Mouse (Mus musculus) small intestine, adult 2 months (tissue): Measurements from ENCODE around the gene Astl. TPM values are rescaled to one million over a fixed set of nuclear protein-coding genes. Genes with fewer than 3 reads are reported as not detected.

ENCODE experiments used
- H3K27ac ChIP-seq: fragments of 200-500 bp; 2 replicates; pipeline ENCODE4 v1.5.1; 2012; ENCODE audit warnings: low read depth, low read length, control low read depth, inconsistent platforms; ENCODE audit not compliant: insufficient read depth
- H3K27me3 ChIP-seq: fragments of 200-500 bp; 2 replicates; pipeline ENCODE4 v1.6.1; 2012; ENCODE audit warnings: mild to moderate bottlenecking, moderate library complexity, low read length, inconsistent platforms; ENCODE audit not compliant: control insufficient read depth, insufficient read depth
- H3K36me3 ChIP-seq: fragments of 200-500 bp; 2 replicates; pipeline ENCODE4 v1.6.1; 2012; ENCODE audit warnings: mild to moderate bottlenecking, low read length, control low read depth, inconsistent platforms; ENCODE audit not compliant: control insufficient read depth, insufficient read depth
- H3K4me1 ChIP-seq: fragments of 200-500 bp; 2 replicates; pipeline ENCODE4 v1.6.1; 2012; ENCODE audit warnings: low read length, inconsistent platforms, mixed read lengths; ENCODE audit not compliant: control insufficient read depth, insufficient read depth, insufficient read length
- H3K4me3 ChIP-seq: fragments of 200-500 bp; 2 replicates; pipeline ENCODE4 v1.5.1; 2012; ENCODE audit warnings: low read depth, mild to moderate bottlenecking, control low read depth, inconsistent platforms, low read length, moderate library complexity
- CTCF ChIP-seq: fragments of 200-500 bp; IDR thresholded peaks from 2 replicates; pipeline ENCODE4 v1.5.1; 2012; ENCODE audit warnings: low read depth, mild to moderate bottlenecking, control low read depth, inconsistent platforms, low read length, moderate library complexity, mixed read lengths; ENCODE audit not compliant: insufficient replicate concordance, insufficient read length; ENCODE audit errors: extremely low read depth
- POLR2A ChIP-seq: fragments of 200-500 bp; IDR thresholded peaks from 2 replicates; pipeline ENCODE4 v1.6.1; 2012; ENCODE audit warnings: low read depth, mild to moderate bottlenecking, control low read depth, inconsistent platforms, low read length, moderate library complexity
- WGBS: fragments of 180-500 bp; shearing (Covaris S2); methylation state at CpG from one replicate; pipeline ENCODE4 v1.1.7; 2018; 5-methylcytosine and 5-hydroxymethylcytosine counted together
- polyA plus RNA-seq: library from polyadenylated mRNA; depleted of rRNA; stranded (reverse); fragments of >200 nt; gene quantifications from 2 replicates; pipeline ENCODE4 v1.2.3, GENCODE M21; 2012

Astl gene
- polyA plus RNA-seq, 1 experiment = not detected

DNA sequence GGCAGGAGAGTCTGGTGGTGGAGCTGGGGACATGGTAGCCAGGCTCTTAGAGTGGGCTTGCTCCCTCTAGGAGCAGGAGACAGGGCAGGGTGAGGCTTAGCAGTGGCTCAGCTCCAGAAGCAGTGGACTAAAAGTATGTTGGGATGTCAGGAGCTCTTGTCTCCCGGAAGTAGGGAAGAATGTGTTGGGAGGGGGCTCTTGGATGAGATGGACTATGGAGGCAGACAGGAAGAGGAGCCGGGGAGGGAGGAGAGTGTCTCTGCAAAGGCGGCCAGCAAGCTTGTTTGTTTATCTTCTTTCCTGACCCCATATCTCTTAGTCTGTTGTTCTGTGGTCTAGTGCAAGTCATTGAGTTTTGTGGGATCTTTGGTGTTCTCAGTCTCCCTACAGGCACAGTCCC lies 36.6 kb downstream of the Astl start:
- Histone ChIP-seq H3K36me3 (no peaks in the 10 kb centered on the region), H3K4me3 (no peak overlapping the region), H3K4me1 (no peaks in the 10 kb centered on the region; the same call in 1 of the 2 replicates), H3K27ac (no peak overlapping the region), H3K27me3 (no peaks in the 10 kb centered on the region)
- 46% methylated on average over 3 of the region's 3 CpGs for WGBS
- no peak for TF ChIP-seq POLR2A
- TF ChIP-seq CTCF = no peak

DNA sequence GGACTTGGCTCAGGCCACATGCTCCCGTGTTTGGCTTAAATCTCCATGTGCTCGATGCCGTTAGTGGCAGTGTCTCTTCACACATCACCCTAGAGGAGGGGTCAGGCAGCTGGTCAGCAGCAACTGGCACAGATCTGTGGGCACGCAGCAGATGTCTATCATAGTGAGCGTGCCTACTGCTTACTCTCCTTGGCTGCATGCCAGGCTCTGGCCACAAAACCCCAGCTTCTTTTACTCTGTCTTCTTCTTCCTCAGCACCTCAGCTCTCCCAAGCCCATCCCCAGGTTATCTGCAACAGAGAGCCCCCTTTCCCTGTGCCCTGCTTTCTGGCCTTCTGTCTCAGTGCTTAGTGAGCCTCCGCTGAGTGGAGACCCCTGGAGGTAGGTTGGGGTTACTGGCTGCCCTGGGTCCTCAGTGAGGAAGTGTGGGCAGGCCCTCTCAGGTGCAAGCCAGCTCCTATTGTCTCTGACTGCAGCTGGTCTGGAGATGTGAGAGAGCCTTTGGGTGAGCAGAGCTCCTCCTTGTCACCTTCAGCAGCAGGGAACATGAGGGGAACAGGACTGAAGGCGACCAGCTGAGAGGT lies 37.4 kb downstream of the Astl start:
- 44% methylated on average over 7 of the region's 7 CpGs for WGBS
- no peak for TF ChIP-seq POLR2A
- no peak for TF ChIP-seq CTCF
- H3K4me3 ChIP-seq = no peak overlapping the region
- no peaks in the 10 kb centered on the region for H3K27me3 ChIP-seq
- no peak overlapping the region for H3K27ac ChIP-seq
- H3K36me3 ChIP-seq = no peaks in the 10 kb centered on the region
- H3K4me1 ChIP-seq = no peaks in the 10 kb centered on the region; the same call in 1 of the 2 replicates

GRCm38 (mm10) chr2:127376423-127377051 lies 38.1 kb downstream of the Astl start:
- Histone ChIP-seq H3K36me3 (no peaks in the 10 kb centered on the region), H3K4me1 (no peaks in the 10 kb centered on the region; the same call in 1 of the 2 replicates), H3K27ac (no peak overlapping the region), H3K27me3 (no peaks in the 10 kb centered on the region), H3K4me3 (no peak overlapping the region)
- TF ChIP-seq POLR2A = no peak
- TF ChIP-seq CTCF = no peak
- WGBS = 79% methylated on average over 6 of the region's 6 CpGs

DNA sequence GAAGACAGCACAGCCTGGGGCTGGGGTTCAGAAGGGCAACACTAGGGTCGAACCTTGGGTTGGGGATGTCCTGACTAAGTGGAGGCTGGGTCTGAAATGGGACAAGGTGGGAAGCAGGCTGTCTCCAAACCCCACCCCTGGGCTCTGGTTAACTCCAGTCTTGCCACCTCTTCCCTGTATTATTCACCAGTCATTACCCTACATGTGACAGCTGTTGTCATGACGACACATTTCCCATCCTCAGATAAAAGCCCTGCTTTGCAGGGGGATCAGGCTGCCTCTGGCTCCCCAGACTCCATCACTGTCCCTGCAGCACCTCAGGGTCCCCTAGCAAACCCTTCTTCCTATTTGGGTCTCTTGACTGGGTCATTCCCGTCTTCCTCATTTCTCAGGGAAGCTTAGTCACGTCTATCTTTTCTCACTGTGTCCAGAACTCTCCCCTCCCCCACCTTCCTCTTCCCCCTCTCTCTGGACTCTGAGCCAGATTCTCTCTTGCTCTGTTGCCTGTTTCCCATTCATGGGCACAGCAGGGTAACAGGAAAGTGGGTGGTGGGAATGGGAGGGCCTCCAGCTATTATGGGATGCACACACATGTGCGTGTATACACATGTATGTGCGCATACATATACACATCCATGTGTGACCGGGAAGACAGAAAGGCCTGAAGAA lies 39.6 kb downstream of the Astl start:
- TF ChIP-seq CTCF = no peak
- TF ChIP-seq POLR2A = no peak
- H3K4me3 ChIP-seq = no peak overlapping the region
- no peak overlapping the region for H3K27ac ChIP-seq
- H3K4me1 ChIP-seq = no peaks in the 10 kb centered on the region; the same call in 1 of the 2 replicates
- no peaks in the 10 kb centered on the region for H3K27me3 ChIP-seq
- 64% methylated on average over 7 of the region's 7 CpGs for WGBS
- H3K36me3 ChIP-seq = no peaks in the 10 kb centered on the region

DNA sequence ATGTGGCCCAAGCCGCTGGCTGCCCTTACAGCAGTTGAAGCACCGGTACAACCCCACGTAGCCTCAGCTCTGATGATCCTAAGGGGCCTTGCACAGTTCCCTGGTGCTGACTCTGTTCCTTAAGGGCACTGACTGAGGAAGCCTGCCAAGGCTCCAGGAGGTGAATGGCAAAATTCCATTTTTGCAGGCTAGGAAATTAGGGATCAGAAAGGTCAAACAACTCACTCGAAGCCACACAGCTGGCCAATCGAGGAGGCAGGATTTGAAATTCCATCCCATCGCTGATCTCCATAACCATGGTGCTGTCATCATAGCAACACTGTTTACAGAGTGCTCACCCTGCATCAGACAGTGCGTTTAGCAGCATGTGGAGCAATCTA lies 40.2 kb downstream of the Astl start:
- Histone ChIP-seq H3K27ac (no peak overlapping the region), H3K36me3 (no peaks in the 10 kb centered on the region), H3K4me1 (no peaks in the 10 kb centered on the region; the same call in 1 of the 2 replicates), H3K4me3 (no peak overlapping the region), H3K27me3 (no peaks in the 10 kb centered on the region)
- WGBS = 50% methylated on average over 7 of the region's 7 CpGs
- TF ChIP-seq CTCF (no peak), POLR2A (no peak)

- no peak for TF ChIP-seq POLR2A
- TF ChIP-seq CTCF = no peak
- H3K27me3 ChIP-seq = no peaks in the 10 kb centered on the region
- 67% methylated on average over 3 of the region's 3 CpGs for WGBS
- no peaks in the 10 kb centered on the region for H3K36me3 ChIP-seq
- no peak overlapping the region for H3K4me3 ChIP-seq
- no peaks in the 10 kb centered on the region; the same call in 1 of the 2 replicates for H3K4me1 ChIP-seq
- no peak overlapping the region for H3K27ac ChIP-seq
Measured at GRCm38 (mm10) chr2:127379250-127379649, 40.8 kb downstream of the Astl start.

GRCm38 (mm10) chr2:127383881-127384280 lies 45.4 kb downstream of the Astl start:
- Histone ChIP-seq H3K4me3 (no peak overlapping the region), H3K27me3 (no peaks in the 10 kb centered on the region), H3K36me3 (no peaks in the 10 kb centered on the region), H3K4me1 (no peaks in the 10 kb centered on the region), H3K27ac (no peak overlapping the region)
- WGBS = 66% methylated on average over 7 of the region's 7 CpGs
- TF ChIP-seq POLR2A = no peak
- TF ChIP-seq CTCF = no peak
